Mouse (Mus musculus): ENCODE data around the gene Vmn1r107. TPM values are rescaled to one million over a fixed set of nuclear protein-coding genes. Genes with fewer than 3 reads are reported as not detected.
"Not testable (repeated sequence)": the region's sequence is repeated elsewhere in the genome, so short reads cannot be mapped to it uniquely, and the experiment has no call there.

Vmn1r107 gene
- polyA plus RNA-seq (2012; ENCODE audit: insufficient read depth, low replicate concordance), result not detected in 2 replicates

DNA sequence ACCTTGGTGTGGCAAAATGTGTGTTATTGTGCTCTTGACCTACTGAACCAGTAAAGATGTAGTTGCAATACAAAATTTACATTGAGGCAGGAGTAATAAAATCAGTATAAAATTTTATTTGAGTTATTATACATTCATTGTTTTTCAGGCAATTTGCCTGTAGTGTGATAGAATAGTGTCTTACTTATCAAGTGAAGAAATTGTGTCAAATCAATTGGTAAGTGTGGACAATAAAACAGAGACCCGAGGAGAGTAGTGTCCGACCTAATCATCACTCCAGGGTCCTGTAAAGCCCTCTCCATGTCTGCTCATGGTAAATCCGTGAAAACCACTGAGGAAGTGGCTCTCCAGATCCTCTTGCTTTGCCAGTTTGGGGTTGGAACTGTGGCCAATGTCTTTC, at the start of gene Vmn1r107:
Vmn1r107 (plus strand) TSS at position 301 of the 400 bp plus-strand sequence.
- H3K9me3 ChIP-seq; H3K27me3 ChIP-seq (replicated peaks); H3K4me1 ChIP-seq; H3K36me3 ChIP-seq (replicated peaks; ENCODE audit: low read length); H3K4me3 ChIP-seq (replicated peaks): not testable (repeated sequence)

DNA sequence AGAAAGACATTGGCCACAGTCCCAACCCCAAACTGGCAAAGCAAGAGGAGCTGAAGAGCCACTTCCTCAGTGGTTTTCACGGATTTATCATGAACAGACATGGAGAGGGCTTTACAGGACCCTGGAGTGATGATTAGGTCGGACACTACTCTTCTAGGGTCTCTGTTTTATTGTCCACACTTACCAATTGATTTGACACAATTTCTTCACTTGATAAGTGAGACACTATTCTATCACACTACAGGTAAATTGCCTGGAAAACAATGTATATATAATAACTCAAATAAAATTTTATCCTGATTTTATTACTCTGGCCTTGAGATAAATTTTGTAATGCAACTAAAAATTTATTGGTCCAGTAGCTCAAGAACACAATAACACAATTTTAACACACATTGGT, 34.4 kb downstream of the Vmn1r107 start, which contains the start of gene Vmn1r111:
Vmn1r111 (minus strand) TSS at position 101 of the 400 bp plus-strand sequence.
- H3K4me1 ChIP-seq; H3K27me3 ChIP-seq (replicated peaks); H3K36me3 ChIP-seq (replicated peaks; ENCODE audit: low read length); H3K4me3 ChIP-seq (replicated peaks); H3K9me3 ChIP-seq: not testable (repeated sequence)

Other genes starting within 250 kb of the Vmn1r107 start
- not detected in 2 replicates for gene Vmn1r101, start 226.3 kb upstream of the Vmn1r107 start, polyA plus RNA-seq (2012; ENCODE audit: insufficient read depth, low replicate concordance)
- gene Gm10670, start 194.0 kb upstream of the Vmn1r107 start, polyA plus RNA-seq (2012; ENCODE audit: insufficient read depth, low replicate concordance), result not detected in 2 replicates
- gene Vmn1r103, start 158.4 kb upstream of the Vmn1r107 start, polyA plus RNA-seq (2012; ENCODE audit: insufficient read depth, low replicate concordance), result not detected in 2 replicates
- gene Vmn1r104, start 135.1 kb upstream of the Vmn1r107 start, polyA plus RNA-seq (2012; ENCODE audit: insufficient read depth, low replicate concordance), result not detected in 2 replicates
- gene Gm5726, start 123.2 kb upstream of the Vmn1r107 start, polyA plus RNA-seq (2012; ENCODE audit: insufficient read depth, low replicate concordance), result not detected in 2 replicates
- gene Gm4141, start 92.7 kb upstream of the Vmn1r107 start, polyA plus RNA-seq (2012; ENCODE audit: insufficient read depth, low replicate concordance), result not detected in 2 replicates
- gene Gm4513, start 69.9 kb upstream of the Vmn1r107 start, polyA plus RNA-seq (2012; ENCODE audit: insufficient read depth, low replicate concordance), result not detected in 2 replicates
- gene Vmn1r111, start 34.3 kb downstream of the Vmn1r107 start, polyA plus RNA-seq (2012; ENCODE audit: insufficient read depth, low replicate concordance), result not detected in 2 replicates
- not detected in 2 replicates for gene Gm10668, start 61.7 kb downstream of the Vmn1r107 start, polyA plus RNA-seq (2012; ENCODE audit: insufficient read depth, low replicate concordance)
- gene Vmn1r112, start 102.3 kb downstream of the Vmn1r107 start, polyA plus RNA-seq (2012; ENCODE audit: insufficient read depth, low replicate concordance), result not detected in 2 replicates
- gene Vmn1r113, start 118.4 kb downstream of the Vmn1r107 start, polyA plus RNA-seq (2012; ENCODE audit: insufficient read depth, low replicate concordance), result not detected in 2 replicates
- not detected in 2 replicates for gene Vmn1r114, start 143.3 kb downstream of the Vmn1r107 start, polyA plus RNA-seq (2012; ENCODE audit: insufficient read depth, low replicate concordance)
- not detected in 2 replicates for gene Vmn1r115, start 176.1 kb downstream of the Vmn1r107 start, polyA plus RNA-seq (2012; ENCODE audit: insufficient read depth, low replicate concordance)
- gene Vmn1r116, start 203.3 kb downstream of the Vmn1r107 start, polyA plus RNA-seq (2012; ENCODE audit: insufficient read depth, low replicate concordance), result not detected in 2 replicates
- not detected in 2 replicates for gene Vmn1r117, start 215.2 kb downstream of the Vmn1r107 start, polyA plus RNA-seq (2012; ENCODE audit: insufficient read depth, low replicate concordance)
- not detected in 2 replicates for gene Vmn1r118, start 243.4 kb downstream of the Vmn1r107 start, polyA plus RNA-seq (2012; ENCODE audit: insufficient read depth, low replicate concordance)

Data from megakaryocyte, embryonic 14.5 days (primary cell).